Mouse (Mus musculus): ENCODE results near the gene Gm7030.
"Not testable (repeated sequence)": the region's sequence is repeated elsewhere in the genome, so short reads cannot be mapped to it uniquely, and the experiment has no call there.

DNA sequence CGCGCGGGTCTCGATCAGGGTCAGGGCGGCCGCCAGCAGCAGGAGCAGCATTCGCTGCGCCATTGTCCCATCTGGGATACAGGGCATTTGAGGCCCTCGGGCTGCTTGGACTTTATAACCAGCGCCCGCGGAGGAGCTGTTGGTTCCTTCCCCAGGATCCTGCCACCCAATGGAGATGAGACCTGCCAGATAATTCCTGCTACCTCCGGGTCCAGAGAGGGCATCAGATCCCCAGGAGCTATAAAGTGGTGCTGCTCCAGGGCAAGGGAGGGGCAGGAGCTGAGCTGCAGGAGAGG, 16.6 kb upstream of the Gm7030 start:
- not testable (repeated sequence) for TF ChIP-seq CTCF (IDR thresholded peaks at IDR 0.05; ENCODE audit: control insufficient read depth, insufficient read depth, low read length); POLR2A (IDR thresholded peaks at IDR 0.05; ENCODE audit: borderline replicate concordance, control insufficient read depth, low read depth, low read length)
